Comparison of ENCODE assay signal across 37 mouse cellular contexts in genomic region chr2:170528061-170528460, GRCm38 (mm10). TPM values are rescaled to one million over a fixed set of nuclear protein-coding genes. Genes with fewer than 3 reads are reported as not detected.
"Had no signal": no experiment of that assay in that cellular context is flagged by ENCODE, and none has a peak within 500 bp of the region (broad histone marks: within the 10 kb centered on the region; RNA-seq: fewer than 3 reads in every experiment).

No protein-coding gene starts in this region.

- H3K4me2 ChIP-seq: heart, embryonic 12.5 days; hindbrain, embryonic 12.5 days; hindbrain, embryonic 14.5 days; intestine, embryonic 15.5 days; liver, embryonic 13.5 days; liver, embryonic 15.5 days had no signal

- DNase-seq: gastrocnemius, adult 2 months; gastrocnemius, postnatal 10 days; gastrocnemius, postnatal 25 days; heart, adult 18-20 months; heart, postnatal 10 days; heart, postnatal 4 days; left cerebral cortex, postnatal 4 days; liver, embryonic 13.5 days; liver, postnatal 0 days; lung, adult 2 months had no signal

- H3K27ac ChIP-seq: gastrocnemius, adult 2 months; heart, embryonic 10.5 days; hindbrain, embryonic 10.5 days; hindbrain, embryonic 12.5 days; hindbrain, embryonic 14.5 days; intestine, embryonic 15.5 days; kidney, postnatal 0 days; layer of hippocampus, adult 2 months; limb, embryonic 13.5 days; limb, embryonic 15.5 days; liver, embryonic 13.5 days; liver, embryonic 15.5 days had no signal

- H3K9ac ChIP-seq: heart, embryonic 12.5 days; hindbrain, embryonic 12.5 days; hindbrain, embryonic 14.5 days; intestine, embryonic 15.5 days; limb, embryonic 13.5 days; limb, embryonic 15.5 days; liver, embryonic 13.5 days; liver, embryonic 15.5 days; liver, postnatal 0 days had no signal

- H3K27me3 ChIP-seq: heart, embryonic 12.5 days; hindbrain, embryonic 12.5 days; intestine, embryonic 15.5 days; liver, embryonic 13.5 days; liver, embryonic 15.5 days had no signal

- H3K9me3 ChIP-seq: heart, embryonic 10.5 days; heart, embryonic 12.5 days; hindbrain, embryonic 10.5 days; hindbrain, embryonic 12.5 days; intestine, embryonic 15.5 days; limb, embryonic 13.5 days; limb, embryonic 15.5 days; liver, embryonic 13.5 days; liver, embryonic 15.5 days had no signal

- ATAC-seq: hindbrain, embryonic 16.5 days; inflammation-experienced regulatory T-cells, adult 6 months; intestine, embryonic 15.5 days; intestine, postnatal 0 days; liver, postnatal 0 days had no signal

- H3K4me3 ChIP-seq: gastrocnemius, adult 2 months; heart, embryonic 10.5 days; heart, embryonic 12.5 days; hindbrain, embryonic 10.5 days; hindbrain, embryonic 12.5 days; intestine, embryonic 15.5 days; layer of hippocampus, adult 2 months; limb, embryonic 13.5 days; limb, embryonic 15.5 days; liver, embryonic 13.5 days; liver, embryonic 15.5 days had no signal

- H3K36me3 ChIP-seq: heart, embryonic 10.5 days; heart, embryonic 12.5 days; hindbrain, embryonic 10.5 days; hindbrain, embryonic 12.5 days; intestine, embryonic 15.5 days; limb, embryonic 13.5 days; limb, embryonic 15.5 days; liver, embryonic 13.5 days; liver, embryonic 15.5 days had no signal

- H3K4me1 ChIP-seq: heart, embryonic 10.5 days; heart, embryonic 12.5 days; hindbrain, embryonic 10.5 days; hindbrain, embryonic 12.5 days; intestine, embryonic 15.5 days; limb, embryonic 13.5 days; liver, embryonic 13.5 days; liver, embryonic 15.5 days had no signal

RNA-seq across cellular contexts. Expression of gene Cyp24a1, which starts 31.1 kb away (rescaled TPM):
- total RNA-seq: gastrocnemius, adult 2 months; gastrocnemius, postnatal 10 days; gastrocnemius, postnatal 25 days; gastrocnemius, postnatal 4 days; granulocyte monocyte progenitor cell, adult 5-6 weeks; heart, adult 18-20 months; heart, adult 8-10 months; heart, postnatal 10 days; heart, postnatal 25 days; heart, postnatal 4 days; layer of hippocampus, adult 2 months; layer of hippocampus, postnatal 10 days; layer of hippocampus, postnatal 25 days; left cerebral cortex, adult 8-10 months; left cerebral cortex, postnatal 10 days; left cerebral cortex, postnatal 25 days; left cerebral cortex, postnatal 4 days; liver, adult 2 months had no signal
- polyA plus RNA-seq: heart, embryonic 10.5 days; heart, embryonic 12.5 days; heart, embryonic 14.5 days; heart, embryonic 16.5 days; hindbrain, embryonic 12.5 days; inflammation-experienced regulatory T-cells, adult 6 months; intestine, embryonic 15.5 days; intestine, postnatal 0 days; limb, embryonic 11.5 days; limb, embryonic 13.5 days; limb, embryonic 15.5 days; liver, adult 2 months; liver, embryonic 13.5 days; liver, embryonic 15.5 days; liver, postnatal 0 days; lung, adult 2 months had no signal
